Mouse (Mus musculus): ENCODE measurements around the gene Fmn2.

- TF ChIP-seq CTCF (IDR thresholded peaks at IDR 0.05; ENCODE audit: borderline replicate concordance, insufficient read depth, low read length) = peak; percentile 66; the same call in 1 of the 2 replicates
- TF ChIP-seq POLR2A (IDR thresholded peaks at IDR 0.05; ENCODE audit: low read depth, low read length) = no peak
These were observed 51.8 kb downstream of the Fmn2 start for GRCm38 (mm10) chr1:174553272-174554007.
